Mouse (Mus musculus) gastrocnemius, postnatal 36 days (tissue): Measurements from ENCODE around the gene Adamts20. TPM values are rescaled to one million over a fixed set of nuclear protein-coding genes. Genes with fewer than 3 reads are reported as not detected.

Experiments
- total RNA-seq, 2 experiments: library from RNA; stranded (reverse); gene quantifications; 2 replicates each; pipeline ENCODE4 v1.2.3; 2021

The Adamts20 gene
- total RNA-seq, 2 experiments from 2014 or later, result 6.4 to 6.8 TPM

Other genes starting within 250 kb of the Adamts20 start
- gene Pus7l, start 78.1 kb upstream of the Adamts20 start, total RNA-seq, result 1 to 10 TPM in 1 of 2 experiments, under 1 TPM in 1; 0.86 to 2.3 TPM
- 1 to 10 TPM; 2.5 to 2.8 TPM for gene Irak4, start 78.2 kb upstream of the Adamts20 start, total RNA-seq
- gene Twf1, start 124.5 kb upstream of the Adamts20 start, total RNA-seq, result 1 to 10 TPM; 7.2 to 8.0 TPM
- gene Tmem117, start 163.8 kb upstream of the Adamts20 start, total RNA-seq, result 10 to 100 TPM; 21.2 to 21.3 TPM